Mouse (Mus musculus): ENCODE measurements around the gene Pip5k1b.

Pip5k1b gene

GRCm38 (mm10) chr19:24307271-24308221 is 248.1 kb downstream of the Pip5k1b start:
- no peak for DNase-seq (ENCODE audit: low spot score)

DNA sequence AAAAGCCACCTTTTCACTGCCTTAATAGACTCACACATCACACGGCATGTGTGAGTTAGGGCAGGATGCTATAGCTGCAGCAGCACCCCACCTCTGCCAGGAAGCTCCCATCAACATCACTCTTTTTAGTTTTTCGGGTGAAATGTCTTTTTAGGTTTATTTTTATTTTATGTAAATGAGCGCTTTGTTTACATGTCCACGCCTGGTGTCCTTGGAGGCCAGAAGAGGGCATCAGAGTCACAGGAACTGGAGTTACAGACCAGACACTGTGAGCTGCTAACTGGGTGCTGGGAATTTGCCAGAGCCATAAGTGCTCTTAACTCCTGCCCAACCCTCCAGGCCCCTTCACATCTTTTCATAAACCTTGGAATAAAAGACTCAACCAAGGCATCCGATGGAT is 249.3 kb downstream of the Pip5k1b start:
- DNase-seq (ENCODE audit: low spot score): no peak

GRCm38 (mm10) chr19:24302198-24302597 is 253.5 kb downstream of the Pip5k1b start:
- DNase-seq (ENCODE audit: low spot score): no peak

- DNase-seq (ENCODE audit: low spot score): no peak
Observed at GRCm38 (mm10) chr19:24301768-24302148, 253.9 kb downstream of the Pip5k1b start.

DNA sequence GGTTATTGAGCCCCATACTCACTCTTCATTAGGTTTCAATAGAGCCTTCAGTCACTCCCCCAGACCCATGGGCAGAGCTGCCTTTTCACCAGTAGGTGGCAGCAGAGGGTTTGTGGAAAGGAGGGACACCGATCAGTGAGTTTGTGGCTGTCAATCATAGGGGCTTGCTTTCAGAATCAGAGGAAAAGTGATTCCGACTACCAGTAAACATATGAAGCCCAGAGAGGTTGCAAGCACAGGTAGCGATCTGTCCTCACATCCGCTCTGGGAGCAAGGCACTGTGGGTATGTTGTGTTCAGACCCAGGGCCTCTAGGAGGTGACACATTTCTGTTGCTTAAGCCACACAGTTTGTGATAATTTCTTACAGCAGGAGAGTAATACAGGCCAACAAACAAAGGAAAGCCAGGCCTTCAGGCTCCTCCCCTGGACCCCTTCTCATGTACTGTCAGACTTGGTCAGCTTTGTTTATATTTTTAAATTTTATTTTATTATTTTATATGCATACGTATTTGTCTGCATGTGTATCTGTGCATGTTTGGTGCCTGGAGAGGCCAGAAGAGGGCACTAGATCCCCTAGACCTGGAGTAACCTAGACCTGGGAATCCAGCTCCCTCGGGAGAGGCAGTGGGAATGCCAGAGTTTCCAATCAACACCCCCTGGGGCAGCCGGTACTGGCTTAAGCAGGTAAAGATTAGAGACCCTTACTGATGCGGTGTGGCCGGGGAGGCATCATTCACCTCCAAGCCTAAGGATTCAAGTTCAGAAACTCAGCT is 254.5 kb downstream of the Pip5k1b start:
- peak; percentile 32 for DNase-seq (ENCODE audit: low spot score)

GRCm38 (mm10) chr19:24293537-24293936 is 262.1 kb downstream of the Pip5k1b start:
- no peak for DNase-seq (ENCODE audit: low spot score)

GRCm38 (mm10) chr19:24284187-24284586 is 271.5 kb downstream of the Pip5k1b start:
- no peak for DNase-seq (ENCODE audit: low spot score)

- DNase-seq (ENCODE audit: low spot score): no peak
Observed at GRCm38 (mm10) chr19:24281288-24281980, 274.2 kb downstream of the Pip5k1b start.

- no peak for DNase-seq (ENCODE audit: low spot score)
Observed at GRCm38 (mm10) chr19:24280601-24281228, 275.0 kb downstream of the Pip5k1b start, which contains the start of gene Fxn. Fxn (minus strand) TSS chr19:24280605.

DNA sequence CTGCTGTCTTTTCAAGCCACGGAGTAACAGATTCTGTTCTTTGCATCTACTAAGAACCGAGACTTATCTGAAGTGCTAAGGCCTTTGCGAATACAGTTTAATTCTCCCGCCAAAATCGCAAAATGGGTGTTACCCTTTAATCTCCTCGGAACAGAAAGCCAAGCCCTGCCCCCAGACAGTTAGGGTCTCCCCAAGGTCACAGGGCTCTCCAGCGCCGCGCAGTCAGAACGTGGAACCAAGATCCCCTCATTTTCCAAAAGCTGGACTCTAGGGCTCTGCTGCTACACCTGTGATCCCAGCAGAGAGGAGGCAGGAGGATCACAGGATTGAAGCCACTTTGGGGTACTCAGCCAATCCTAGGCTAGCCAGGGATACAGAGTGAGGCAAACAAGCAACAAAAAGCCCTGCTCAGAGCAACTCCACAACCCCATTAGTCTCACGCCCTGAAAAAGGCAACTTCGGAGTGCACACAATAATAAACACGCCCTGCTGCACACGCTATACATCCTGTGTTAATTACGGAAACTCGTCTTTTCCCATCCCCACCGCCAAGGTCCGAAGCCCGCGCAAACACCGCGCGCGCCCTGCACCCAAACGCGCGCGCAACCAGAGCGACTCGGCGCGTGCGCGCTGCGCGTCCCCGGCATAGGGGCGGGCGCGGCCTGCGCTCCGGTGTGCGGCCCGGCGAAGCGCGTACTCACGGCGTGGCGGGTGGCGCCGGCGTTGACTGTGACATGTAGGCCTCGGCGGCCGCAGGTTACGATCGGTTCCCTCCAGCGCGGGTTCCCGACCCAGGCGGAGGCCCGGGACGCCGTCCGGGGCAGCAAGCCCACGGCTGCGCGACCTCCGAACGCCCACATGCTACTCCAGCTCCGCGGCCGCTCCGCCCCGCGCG is 275.7 kb downstream of the Pip5k1b start:
- peak; percentile 45 for DNase-seq (ENCODE audit: low spot score)

DNA sequence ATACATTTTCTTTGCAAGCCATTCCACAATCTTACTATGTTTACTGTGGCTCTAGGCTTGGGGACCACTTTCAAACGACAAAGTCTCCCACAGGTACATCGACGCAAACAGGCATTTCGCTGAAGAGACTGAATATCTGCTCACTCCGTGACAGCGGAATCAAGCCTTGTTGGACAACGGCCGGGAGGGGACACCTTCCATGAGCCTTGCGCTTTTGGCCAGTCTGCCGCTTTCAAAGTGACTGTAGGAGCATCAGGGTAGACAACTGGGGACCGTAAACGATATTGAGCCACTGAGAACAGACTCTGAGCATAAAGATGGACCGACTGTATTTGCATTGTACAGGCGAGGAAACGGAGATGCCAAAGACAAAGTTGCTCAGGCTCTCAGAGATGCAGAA is 276.8 kb downstream of the Pip5k1b start:
- no peak for DNase-seq (ENCODE audit: low spot score)

GRCm38 (mm10) chr19:24274281-24274680 is 281.4 kb downstream of the Pip5k1b start:
- DNase-seq (ENCODE audit: low spot score): no peak

DNA sequence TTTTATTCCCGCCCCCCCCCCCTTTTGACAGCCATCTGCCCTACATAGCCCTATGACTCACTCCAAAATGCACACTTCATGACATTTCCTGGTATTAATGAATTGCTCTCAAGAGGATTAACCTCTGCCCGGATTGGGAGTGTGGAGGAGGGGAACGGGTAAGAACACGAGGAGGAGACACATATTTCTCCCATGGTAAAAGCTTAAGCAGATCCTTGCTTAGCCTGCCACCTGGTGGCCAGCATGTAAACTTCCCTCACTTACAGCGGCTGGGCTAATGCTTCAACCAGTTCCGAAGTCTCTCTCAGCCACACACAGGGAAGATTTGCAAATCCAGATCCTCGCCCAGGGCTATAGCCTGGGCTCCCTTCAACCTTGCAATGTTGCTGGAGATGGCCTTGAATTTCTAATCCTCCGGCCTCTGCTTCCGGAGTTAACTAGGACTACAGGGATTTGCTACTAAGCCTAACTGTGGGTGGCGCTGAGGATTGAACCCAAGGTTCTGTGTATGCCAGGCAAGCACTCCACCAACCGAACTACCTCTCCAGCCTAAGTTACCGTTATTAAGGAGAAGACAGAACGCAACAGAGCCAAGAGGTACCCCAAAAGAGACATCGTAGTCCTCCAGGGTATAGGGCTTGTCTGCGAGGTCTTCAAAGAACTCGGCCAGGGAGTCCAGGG is 283.8 kb downstream of the Pip5k1b start:
- peak; percentile 60 for DNase-seq (ENCODE audit: low spot score)

DNA sequence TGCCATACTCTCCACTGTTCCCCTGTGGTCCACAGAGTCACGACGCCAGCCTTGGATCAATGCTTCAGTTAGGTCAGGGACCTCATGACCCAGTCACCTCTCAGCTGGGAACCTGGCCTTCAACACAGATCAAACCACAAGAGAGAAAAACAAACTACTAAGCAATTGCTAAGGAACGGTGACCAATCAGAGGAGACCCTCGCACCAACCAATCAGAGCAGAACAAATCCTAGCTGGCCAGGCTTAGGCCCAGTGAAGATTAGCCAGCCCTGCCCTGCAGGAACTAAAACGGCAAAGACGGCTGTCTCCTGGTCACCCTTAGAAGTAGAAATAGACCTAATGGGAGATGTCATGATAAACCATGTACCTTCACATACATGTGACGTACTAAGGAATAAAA is 284.3 kb downstream of the Pip5k1b start:
- no peak for DNase-seq (ENCODE audit: low spot score)

- DNase-seq (ENCODE audit: low spot score): no peak
Observed at GRCm38 (mm10) chr19:24268531-24268930, 287.1 kb downstream of the Pip5k1b start.

DNA sequence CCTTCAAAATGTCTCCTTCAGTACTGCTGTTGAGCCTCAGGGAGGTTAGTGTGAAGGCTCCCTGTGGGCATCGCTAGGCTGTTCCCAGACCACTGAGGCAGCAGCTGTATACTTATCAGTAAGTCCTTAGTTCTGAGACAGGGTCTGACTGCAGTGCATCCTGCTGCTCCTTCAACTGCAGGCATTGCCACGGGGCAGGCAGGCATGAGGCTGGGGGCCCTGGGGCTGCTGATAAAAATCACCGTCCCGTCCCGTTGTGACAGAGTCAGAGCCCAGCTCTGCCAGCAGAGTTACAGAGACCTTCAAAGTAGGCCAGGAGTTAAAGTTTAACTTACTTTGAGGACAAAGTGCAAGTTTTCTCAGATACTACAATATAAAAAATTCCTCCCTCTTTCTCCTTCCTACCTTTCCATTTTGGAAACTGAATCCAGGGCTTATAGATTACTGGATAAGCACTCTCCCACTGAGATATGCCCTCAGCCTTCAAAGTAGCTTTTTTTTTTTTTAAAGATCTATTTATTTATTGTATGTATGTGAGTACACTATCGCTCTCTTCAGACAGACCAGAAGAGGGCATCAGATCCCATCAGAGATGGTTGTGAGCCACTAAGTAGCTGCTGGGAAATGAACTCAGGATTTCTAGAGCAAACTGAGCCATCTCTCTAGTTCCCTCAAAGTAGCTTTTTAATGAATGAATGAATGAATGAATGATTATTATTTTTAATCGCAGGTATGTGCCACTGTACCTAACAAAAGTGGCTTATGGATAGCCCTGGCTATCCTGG is 289.4 kb downstream of the Pip5k1b start:
- DNase-seq (ENCODE audit: low spot score): no peak

DNA sequence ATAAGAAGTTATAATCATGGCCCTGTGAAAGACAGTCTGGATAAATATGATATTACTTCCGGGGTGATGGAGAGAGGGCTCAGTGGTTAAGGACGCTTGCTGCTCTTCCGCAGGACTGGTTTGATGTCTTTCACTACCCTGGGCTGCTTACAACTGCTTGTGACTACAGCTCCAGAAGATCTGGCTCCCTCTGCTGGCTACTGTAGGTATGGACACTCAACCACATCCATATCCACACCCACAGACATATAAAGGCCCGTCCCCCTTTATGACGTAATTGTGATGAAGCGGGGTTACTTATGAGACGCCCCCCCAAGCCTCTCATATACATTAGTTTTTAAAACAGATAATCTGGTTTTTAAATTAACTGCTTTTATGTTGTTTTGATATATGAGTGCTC is 290.7 kb downstream of the Pip5k1b start:
- no peak for DNase-seq (ENCODE audit: low spot score)

DNA sequence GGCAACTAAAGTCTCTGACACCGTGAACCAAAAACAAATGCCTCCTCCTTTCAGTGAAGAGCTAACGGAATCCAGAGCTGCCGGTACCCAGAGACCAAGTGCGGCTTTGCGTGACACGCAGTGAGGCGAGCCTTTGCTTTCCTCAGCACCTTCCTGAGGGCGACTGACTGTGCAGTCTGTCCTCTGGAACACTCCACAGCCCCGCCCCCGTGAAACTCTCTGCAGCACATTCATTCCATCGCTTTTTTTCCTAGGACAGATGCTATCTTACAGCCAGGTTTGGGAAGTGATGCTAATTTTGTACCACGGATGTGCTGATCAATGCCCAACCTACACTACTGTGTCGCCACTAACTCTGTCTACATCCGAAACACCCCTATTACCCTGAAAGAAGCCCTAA is 292.9 kb downstream of the Pip5k1b start:
- DNase-seq (ENCODE audit: low spot score): no peak
